Mouse (Mus musculus): ENCODE data around the gene Acap2. TPM values are rescaled to one million over a fixed set of nuclear protein-coding genes. Genes with fewer than 3 reads are reported as not detected.
A peak's percentile ranks its signal among the peaks of the same experiment; 100 is the strongest.

Acap2 gene
- total RNA-seq, 4 experiments from 2014 or later, result 16.8 to 18.6 (median 17.4) TPM

GRCm38 (mm10) chr16:31169596-31169995 is 31.4 kb downstream of the Acap2 start:
- no peak for DNase-seq (ENCODE audit: low spot score)

- DNase-seq (ENCODE audit: low spot score), result no peak
These were observed 33.1 kb downstream of the Acap2 start for GRCm38 (mm10) chr16:31167934-31168333.

GRCm38 (mm10) chr16:31167017-31167887 is 33.8 kb downstream of the Acap2 start:
- DNase-seq (ENCODE audit: low spot score), result no peak

- DNase-seq (ENCODE audit: low spot score), result no peak
These were observed 35.1 kb downstream of the Acap2 start for GRCm38 (mm10) chr16:31165907-31166306.

- DNase-seq (ENCODE audit: low spot score), result no peak
These were observed 35.6 kb downstream of the Acap2 start for GRCm38 (mm10) chr16:31165467-31165866.

GRCm38 (mm10) chr16:31164125-31164524 is 36.9 kb downstream of the Acap2 start:
- no peak for DNase-seq (ENCODE audit: low spot score)

- no peak for DNase-seq (ENCODE audit: low spot score)
These were observed 40.6 kb downstream of the Acap2 start for GRCm38 (mm10) chr16:31160486-31160885.

- DNase-seq (ENCODE audit: low spot score), result no peak
These were observed 41.6 kb downstream of the Acap2 start for GRCm38 (mm10) chr16:31159491-31159890.

- no peak for DNase-seq (ENCODE audit: low spot score)
These were observed 51.2 kb downstream of the Acap2 start for GRCm38 (mm10) chr16:31149841-31150240.

- no peak for DNase-seq (ENCODE audit: low spot score)
These were observed 52.2 kb downstream of the Acap2 start for GRCm38 (mm10) chr16:31148891-31149290.

GRCm38 (mm10) chr16:31147766-31148165 is 53.3 kb downstream of the Acap2 start:
- no peak for DNase-seq (ENCODE audit: low spot score)

- no peak for DNase-seq (ENCODE audit: low spot score)
These were observed 59.1 kb downstream of the Acap2 start for GRCm38 (mm10) chr16:31141916-31142315.

- DNase-seq (ENCODE audit: low spot score), result no peak
These were observed 64.3 kb downstream of the Acap2 start for GRCm38 (mm10) chr16:31136616-31137253.

GRCm38 (mm10) chr16:31135519-31135918 is 65.5 kb downstream of the Acap2 start:
- DNase-seq (ENCODE audit: low spot score), result no peak

GRCm38 (mm10) chr16:31131531-31131930 is 69.5 kb downstream of the Acap2 start:
- DNase-seq (ENCODE audit: low spot score), result peak; percentile 5

GRCm38 (mm10) chr16:31128116-31128515 is 72.9 kb downstream of the Acap2 start:
- DNase-seq (ENCODE audit: low spot score), result no peak

- DNase-seq (ENCODE audit: low spot score), result no peak
These were observed 76.1 kb downstream of the Acap2 start for GRCm38 (mm10) chr16:31124991-31125390.

GRCm38 (mm10) chr16:31121612-31122011 is 79.4 kb downstream of the Acap2 start:
- no peak for DNase-seq (ENCODE audit: low spot score)

GRCm38 (mm10) chr16:31113596-31113995 is 87.4 kb downstream of the Acap2 start:
- no peak for DNase-seq (ENCODE audit: low spot score)

- DNase-seq (ENCODE audit: low spot score), result no peak
These were observed 99.7 kb downstream of the Acap2 start for GRCm38 (mm10) chr16:31101352-31101751.

- DNase-seq (ENCODE audit: low spot score), result no peak
These were observed 101.1 kb downstream of the Acap2 start for GRCm38 (mm10) chr16:31099906-31100305.

- DNase-seq (ENCODE audit: low spot score), result no peak
These were observed 107.0 kb downstream of the Acap2 start for GRCm38 (mm10) chr16:31094036-31094435.

GRCm38 (mm10) chr16:31093186-31093585 is 107.9 kb downstream of the Acap2 start:
- no peak for DNase-seq (ENCODE audit: low spot score)
